Mouse (Mus musculus): ENCODE measurements around the gene Usp20. TPM values are rescaled to one million over a fixed set of nuclear protein-coding genes. Genes with fewer than 3 reads are reported as not detected.

Usp20 gene
- total and polyA plus RNA-seq, 3 experiments = 8.2 to 16.6 (median 9.4) TPM

GRCm38 (mm10) chr2:30967352-30968327 lies 14.4 kb upstream of the Usp20 start, which contains the start of gene Tor1a:
Tor1a (minus strand) TSS chr2:30967933.
- ATAC-seq (ENCODE audit: extremely low read depth, insufficient number of reproducible peaks, low FRiP score, poor library complexity, severe bottlenecking) (peak; percentile 73), DNase-seq (ENCODE audit: low spot score) (peak; percentile 80)
- no peak for TF ChIP-seq TAL1 (conservative IDR thresholded peaks at IDR 0.05; ENCODE audit: low read depth, low read length)
- Histone ChIP-seq H3K4me3 (ENCODE audit: low read depth, low read length) (peak within 1 kb of the TSS; percentile 99), H3K27me3 (ENCODE audit: insufficient read depth, low read length) (no peaks in the 10 kb centered on the region), H3K36me3 (replicated peaks) (peaks cover 62% of the 10 kb centered on the region), H3K9me3 (replicated peaks) (no peaks in the 10 kb centered on the region), H3K4me1 (ENCODE audit: insufficient read depth, low read depth, low read length) (peaks cover 39% of the 10 kb centered on the region)

DNA sequence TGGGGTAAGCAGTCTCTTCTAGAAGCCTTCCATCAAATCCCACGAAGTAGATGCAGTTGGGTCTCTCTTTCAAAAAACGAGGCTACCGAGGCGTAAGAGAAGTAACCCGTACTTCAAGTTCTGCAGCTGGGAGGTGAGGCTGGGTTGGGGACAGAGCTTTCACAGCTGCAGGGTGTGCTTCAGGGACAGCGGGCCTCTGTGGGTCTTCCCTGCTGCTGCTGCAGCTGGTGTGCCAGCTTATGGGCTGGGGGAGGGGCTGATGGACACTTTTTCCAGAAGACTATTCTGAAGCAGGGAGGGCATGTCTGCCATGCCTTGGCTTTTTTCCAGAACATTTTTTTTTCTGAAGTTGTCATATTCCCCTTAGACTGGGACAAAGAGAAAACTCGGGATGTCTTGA lies 945 bp downstream of the Usp20 start:
- ATAC-seq (ENCODE audit: extremely low read depth, insufficient number of reproducible peaks, low FRiP score, poor library complexity, severe bottlenecking) (no peak), DNase-seq (ENCODE audit: low spot score) (no peak)
- H3K4me3 ChIP-seq (ENCODE audit: low read depth, low read length) = peak overlapping the region; percentile 87; the same call in 1 of the 2 replicates
- H3K9me3 ChIP-seq (replicated peaks) = no peaks in the 10 kb centered on the region
- H3K4me1 ChIP-seq (ENCODE audit: insufficient read depth, low read depth, low read length) = peaks cover 47% of the 10 kb centered on the region
- TF ChIP-seq GATA1 (IDR thresholded peaks at IDR 0.05; ENCODE audit: borderline replicate concordance, low read length) (no peak), CTCF (IDR thresholded peaks at IDR 0.05; ENCODE audit: low read depth, low read length) (no peak), POLR2AphosphoS5 (IDR thresholded peaks at IDR 0.05; ENCODE audit: insufficient replicate concordance, low read depth, low read length) (no peak), TAL1 (conservative IDR thresholded peaks at IDR 0.05; ENCODE audit: low read depth, low read length) (no peak), GATA2 (IDR thresholded peaks at IDR 0.05; ENCODE audit: borderline replicate concordance, low read depth, low read length) (no peak)
- H3K36me3 ChIP-seq (replicated peaks) = peaks cover 50% of the 10 kb centered on the region
- H3K27me3 ChIP-seq (ENCODE audit: insufficient read depth, low read length) = no peaks in the 10 kb centered on the region

GRCm38 (mm10) chr2:30985111-30986020 lies 3.3 kb downstream of the Usp20 start:
- peaks cover 42% of the 10 kb centered on the region for H3K4me1 ChIP-seq (ENCODE audit: insufficient read depth, low read depth, low read length)
- no peak for TF ChIP-seq GATA2 (IDR thresholded peaks at IDR 0.05; ENCODE audit: borderline replicate concordance, low read depth, low read length)
- no peak for TF ChIP-seq POLR2AphosphoS5 (IDR thresholded peaks at IDR 0.05; ENCODE audit: insufficient replicate concordance, low read depth, low read length)
- no peak for TF ChIP-seq GATA1 (IDR thresholded peaks at IDR 0.05; ENCODE audit: borderline replicate concordance, low read length)
- no peak for TF ChIP-seq TAL1 (conservative IDR thresholded peaks at IDR 0.05; ENCODE audit: low read depth, low read length)
- TF ChIP-seq CTCF (IDR thresholded peaks at IDR 0.05; ENCODE audit: low read depth, low read length) = no peak
- H3K36me3 ChIP-seq (replicated peaks) = peaks cover 39% of the 10 kb centered on the region
- no peaks in the 10 kb centered on the region for H3K27me3 ChIP-seq (ENCODE audit: insufficient read depth, low read length)
- ATAC-seq (ENCODE audit: extremely low read depth, insufficient number of reproducible peaks, low FRiP score, poor library complexity, severe bottlenecking) (no peak), DNase-seq (ENCODE audit: low spot score) (peak; percentile 54)
- H3K4me3 ChIP-seq (ENCODE audit: low read depth, low read length) = peak overlapping the region; percentile 62; the same call in 1 of the 2 replicates
- no peaks in the 10 kb centered on the region for H3K9me3 ChIP-seq (replicated peaks)

- no peak overlapping the region for H3K4me3 ChIP-seq (ENCODE audit: low read depth, low read length)
- H3K4me1 ChIP-seq (ENCODE audit: insufficient read depth, low read depth, low read length) = peaks cover 11% of the 10 kb centered on the region
- DNase-seq (ENCODE audit: low spot score) (no peak), ATAC-seq (ENCODE audit: extremely low read depth, insufficient number of reproducible peaks, low FRiP score, poor library complexity, severe bottlenecking) (no peak)
- H3K36me3 ChIP-seq (replicated peaks) = peaks cover 34% of the 10 kb centered on the region
- no peaks in the 10 kb centered on the region for H3K27me3 ChIP-seq (ENCODE audit: insufficient read depth, low read length)
- TF ChIP-seq POLR2AphosphoS5 (IDR thresholded peaks at IDR 0.05; ENCODE audit: insufficient replicate concordance, low read depth, low read length) (no peak), GATA2 (IDR thresholded peaks at IDR 0.05; ENCODE audit: borderline replicate concordance, low read depth, low read length) (no peak), CTCF (IDR thresholded peaks at IDR 0.05; ENCODE audit: low read depth, low read length) (no peak), GATA1 (IDR thresholded peaks at IDR 0.05; ENCODE audit: borderline replicate concordance, low read length) (no peak), TAL1 (conservative IDR thresholded peaks at IDR 0.05; ENCODE audit: low read depth, low read length) (no peak)
- no peaks in the 10 kb centered on the region for H3K9me3 ChIP-seq (replicated peaks)
These were observed 8.1 kb downstream of the Usp20 start for GRCm38 (mm10) chr2:30990221-30990620.

DNA sequence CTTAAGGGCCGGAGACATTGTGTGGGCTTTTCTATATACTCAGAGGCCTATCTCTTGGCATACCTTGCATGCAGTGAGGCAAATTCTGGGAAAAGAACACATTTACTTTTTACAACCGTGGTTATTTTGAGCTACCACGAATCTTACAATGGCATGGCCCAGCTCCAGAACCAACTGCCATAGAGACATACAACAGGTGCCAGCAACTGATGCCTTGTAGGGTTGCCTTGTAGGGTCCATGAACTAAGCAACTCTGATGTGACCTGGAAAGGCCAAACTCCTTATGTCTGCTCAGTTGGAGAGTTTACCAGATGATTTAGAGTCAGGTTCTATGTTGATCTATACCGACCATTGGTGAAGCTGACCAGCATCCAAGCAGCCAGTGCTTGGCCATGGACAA lies 12.8 kb downstream of the Usp20 start:
- DNase-seq (ENCODE audit: low spot score) = no peak
- no peak for ATAC-seq (ENCODE audit: extremely low read depth, insufficient number of reproducible peaks, low FRiP score, poor library complexity, severe bottlenecking)
- no peaks in the 10 kb centered on the region for H3K9me3 ChIP-seq (replicated peaks)
- peaks cover 34% of the 10 kb centered on the region for H3K36me3 ChIP-seq (replicated peaks)
- peaks cover 7% of the 10 kb centered on the region; the same call in 1 of the 2 replicates for H3K4me1 ChIP-seq (ENCODE audit: insufficient read depth, low read depth, low read length)
- 0 out of 2 replicates have a peak, but pooled peaks cover 3% of the 10 kb centered on the region for H3K27me3 ChIP-seq (ENCODE audit: insufficient read depth, low read length)
- no peak overlapping the region for H3K4me3 ChIP-seq (ENCODE audit: low read depth, low read length)
- no peak for TF ChIP-seq POLR2AphosphoS5 (IDR thresholded peaks at IDR 0.05; ENCODE audit: insufficient replicate concordance, low read depth, low read length)
- no peak for TF ChIP-seq GATA2 (IDR thresholded peaks at IDR 0.05; ENCODE audit: borderline replicate concordance, low read depth, low read length)
- TF ChIP-seq CTCF (IDR thresholded peaks at IDR 0.05; ENCODE audit: low read depth, low read length) = no peak
- TF ChIP-seq TAL1 (conservative IDR thresholded peaks at IDR 0.05; ENCODE audit: low read depth, low read length) = no peak
- TF ChIP-seq GATA1 (IDR thresholded peaks at IDR 0.05; ENCODE audit: borderline replicate concordance, low read length) = no peak

Measured in G1E (cell line).